Mouse (Mus musculus) urinary bladder, adult 2 months (tissue): ENCODE measurements around the gene Gm10491. TPM values are rescaled to one million over a fixed set of nuclear protein-coding genes. Genes with fewer than 3 reads are reported as not detected.

Experiments used
- DNase-seq: peaks from one replicate; pipeline ENCODE4 v3.0.0; 2022; ENCODE audit warnings: low spot score
- polyA plus RNA-seq: library from polyadenylated mRNA; depleted of rRNA; stranded (reverse); fragments of >200 nt; gene quantifications from 2 replicates; pipeline ENCODE4 v1.2.3, GENCODE M21; 2012; rRNA removed

Gene Gm10491
- polyA plus RNA-seq, 1 experiment = not detected

- DNase-seq = no peak
Observed at GRCm38 (mm10) chrX:7879819-7880218, 27.8 kb downstream of the Gm10491 start.

- no peak for DNase-seq
Observed at GRCm38 (mm10) chrX:7878495-7878894, 29.1 kb downstream of the Gm10491 start.

- DNase-seq = peak; percentile 49
Observed at GRCm38 (mm10) chrX:7878007-7878419, 29.6 kb downstream of the Gm10491 start, which contains the start of gene Pim2. Pim2 (plus strand) TSS chrX:7878262.

- no peak for DNase-seq
Observed at GRCm38 (mm10) chrX:7869826-7870225, 37.8 kb downstream of the Gm10491 start.

GRCm38 (mm10) chrX:7868506-7868905, 39.1 kb downstream of the Gm10491 start:
- no peak for DNase-seq

GRCm38 (mm10) chrX:7867141-7867540, 40.5 kb downstream of the Gm10491 start:
- no peak for DNase-seq

- no peak for DNase-seq
Observed at GRCm38 (mm10) chrX:7865786-7866185, 41.8 kb downstream of the Gm10491 start.

- DNase-seq = no peak
Observed at GRCm38 (mm10) chrX:7865343-7865742, 42.3 kb downstream of the Gm10491 start.

- DNase-seq = no peak
Observed at GRCm38 (mm10) chrX:7864551-7864950, 43.1 kb downstream of the Gm10491 start.

GRCm38 (mm10) chrX:7863181-7863580, 44.5 kb downstream of the Gm10491 start:
- DNase-seq = no peak

- DNase-seq = no peak
Observed at GRCm38 (mm10) chrX:7859191-7859753, 48.4 kb downstream of the Gm10491 start.

Other genes with a start within 250 kb of the Gm10491 start
- 233 and 234 TPM in 2 replicates for gene Plp2, start 236.4 kb downstream of the Gm10491 start, polyA plus RNA-seq
- gene Magix, start 226.6 kb downstream of the Gm10491 start, polyA plus RNA-seq = 1.1 and 1.6 TPM in 2 replicates
- 20.6 and 21.9 TPM in 2 replicates for gene Gpkow, start 210.7 kb downstream of the Gm10491 start, polyA plus RNA-seq
- gene Wdr45, start 193.5 kb downstream of the Gm10491 start, polyA plus RNA-seq = 48.8 and 56.1 TPM in 2 replicates
- 0.44 TPM in 1 of 2 replicates, not detected in the other for gene Gm45208, start 185.6 kb downstream of the Gm10491 start, polyA plus RNA-seq
- gene Praf2, start 179.4 kb downstream of the Gm10491 start, polyA plus RNA-seq = 30.8 and 37.7 TPM in 2 replicates
- gene Ccdc120, start 156.9 kb downstream of the Gm10491 start, polyA plus RNA-seq = 16.9 and 17.2 TPM in 2 replicates
- 11.2 and 23.7 TPM in 2 replicates for gene Tfe3, start 145.3 kb downstream of the Gm10491 start, polyA plus RNA-seq
- gene Gripap1, start 118.1 kb downstream of the Gm10491 start, polyA plus RNA-seq = 49.5 and 53.1 TPM in 2 replicates
- 1.7 and 2.4 TPM in 2 replicates for gene Kcnd1, start 85.5 kb downstream of the Gm10491 start, polyA plus RNA-seq
- gene Otud5, start 66.5 kb downstream of the Gm10491 start, polyA plus RNA-seq = 31.4 and 43.4 TPM in 2 replicates
- gene Pim2, start 29.6 kb downstream of the Gm10491 start, polyA plus RNA-seq = 8.8 and 10.8 TPM in 2 replicates
- 43.3 and 68.2 TPM in 2 replicates for gene Slc35a2, start 23.8 kb downstream of the Gm10491 start, polyA plus RNA-seq
- gene Pqbp1, start 8.6 kb downstream of the Gm10491 start, polyA plus RNA-seq = 84.2 and 90.7 TPM in 2 replicates
- 22.2 and 23.7 TPM in 2 replicates for gene Timm17b, start 8.5 kb downstream of the Gm10491 start, polyA plus RNA-seq
- gene Gm10490, start 1.7 kb upstream of the Gm10491 start, polyA plus RNA-seq = not detected in 2 replicates
- 0.51 and 0.66 TPM in 2 replicates for gene Pcsk1n, start 12.0 kb upstream of the Gm10491 start, polyA plus RNA-seq
- gene Eras, start 20.8 kb upstream of the Gm10491 start, polyA plus RNA-seq = not detected in 2 replicates
- gene Hdac6, start 40.1 kb upstream of the Gm10491 start, polyA plus RNA-seq = 20.9 and 22.0 TPM in 2 replicates
- gene Gata1, start 70.2 kb upstream of the Gm10491 start, polyA plus RNA-seq = 0.18 and 0.26 TPM in 2 replicates
- not detected in 2 replicates for gene Glod5, start 110.7 kb upstream of the Gm10491 start, polyA plus RNA-seq
- gene Suv39h1, start 166.9 kb upstream of the Gm10491 start, polyA plus RNA-seq = 11.8 and 13.0 TPM in 2 replicates
- 3.8 and 3.9 TPM in 2 replicates for gene Was, start 182.7 kb upstream of the Gm10491 start, polyA plus RNA-seq
- 73.3 and 77.8 TPM in 2 replicates for gene Wdr13, start 225.1 kb upstream of the Gm10491 start, polyA plus RNA-seq
- 281 and 318 TPM in 2 replicates for gene Rbm3, start 238.0 kb upstream of the Gm10491 start, polyA plus RNA-seq